Mouse (Mus musculus) cerebellum, adult 2 months (tissue): Measurements from ENCODE around the gene Nrxn2. TPM values are rescaled to one million over a fixed set of nuclear protein-coding genes. Genes with fewer than 3 reads are reported as not detected.

Experiments
- DNase-seq, 2 experiments: peaks; one replicate each; pipeline ENCODE4 v3.0.0; 2021
- H3K27ac ChIP-seq: fragments of 200-500 bp; 2 replicates; pipeline ENCODE4 v1.5.1; 2012; ENCODE audit warnings: low read length, control low read depth, inconsistent platforms; ENCODE audit not compliant: insufficient read depth
- H3K27me3 ChIP-seq: fragments of 200-500 bp; 2 replicates; pipeline ENCODE4 v1.6.1; 2012; ENCODE audit warnings: inconsistent platforms, mild to moderate bottlenecking, low read length, moderate library complexity; ENCODE audit not compliant: control insufficient read depth, insufficient read depth
- H3K4me1 ChIP-seq: fragments of 200-500 bp; 2 replicates; pipeline ENCODE4 v1.6.1; 2011; ENCODE audit warnings: low read length; ENCODE audit not compliant: control insufficient read depth, insufficient read depth
- H3K4me3 ChIP-seq: fragments of 200-500 bp; replicated peaks from 2 replicates; pipeline ENCODE3; 2011; ENCODE audit warnings: mild to moderate bottlenecking, low read depth, low read length, control low read depth; ENCODE audit not compliant: insufficient read depth
- CTCF ChIP-seq: fragments of 200-500 bp; IDR thresholded peaks from 2 replicates; pipeline ENCODE4 v1.5.1; 2011; ENCODE audit warnings: low read depth, mild to moderate bottlenecking, control low read depth, low read length, moderate library complexity, borderline replicate concordance; ENCODE audit not compliant: insufficient read depth
- POLR2A ChIP-seq: fragments of 200-500 bp; IDR thresholded peaks from 2 replicates; pipeline ENCODE4 v1.6.1; 2011; ENCODE audit warnings: low read length, control low read depth, borderline replicate concordance; ENCODE audit not compliant: insufficient read depth
- WGBS: fragments of 180-500 bp; shearing (Covaris S2); methylation state at CpG from one replicate; pipeline ENCODE4 v1.1.7; 2018; 5-methylcytosine and 5-hydroxymethylcytosine counted together
- polyA plus RNA-seq: library from polyadenylated mRNA; depleted of rRNA; stranded (reverse); fragments of >200 nt; gene quantifications from 2 replicates; pipeline ENCODE4 v1.2.3, GENCODE M21; 2012

The Nrxn2 gene
- polyA plus RNA-seq, 1 experiment, result 420 TPM

GRCm38 (mm10) chr19:6401131-6401815, 17.3 kb upstream of the Nrxn2 start:
- TF ChIP-seq POLR2A, result no peak
- peak; percentile 65 for TF ChIP-seq CTCF
- H3K27ac ChIP-seq, result no peak overlapping the region
- peak; percentile 66 to 75 for DNase-seq
- H3K4me3 ChIP-seq, result peak overlapping the region; percentile 32
- peaks cover 5% of the 10 kb centered on the region; the same call in 1 of the 2 replicates for H3K4me1 ChIP-seq
- no peaks in the 10 kb centered on the region for H3K27me3 ChIP-seq
- WGBS, result 2% methylated on average over 32 of the region's 32 CpGs

- Histone ChIP-seq H3K27ac (no peak overlapping the region), H3K27me3 (no peaks in the 10 kb centered on the region), H3K4me3 (no peak overlapping the region), H3K4me1 (peaks cover 5% of the 10 kb centered on the region; the same call in 1 of the 2 replicates)
- DNase-seq, result no peak
- WGBS, result 40% methylated on average over 9 of the region's 9 CpGs
- TF ChIP-seq CTCF (no peak), POLR2A (no peak)
Observed at GRCm38 (mm10) chr19:6401951-6402350, 16.6 kb upstream of the Nrxn2 start.

- Histone ChIP-seq H3K4me3 (no peak overlapping the region), H3K27ac (no peak overlapping the region), H3K27me3 (no peaks in the 10 kb centered on the region), H3K4me1 (peaks cover 11% of the 10 kb centered on the region; the same call in 1 of the 2 replicates)
- 74% methylated on average over 10 of the region's 10 CpGs for WGBS
- no peak for DNase-seq
- TF ChIP-seq POLR2A (no peak), CTCF (no peak)
Observed at GRCm38 (mm10) chr19:6403869-6404268, 14.7 kb upstream of the Nrxn2 start.

- no peak for DNase-seq
- 70% methylated on average over 10 of the region's 10 CpGs for WGBS
- Histone ChIP-seq H3K4me3 (no peak overlapping the region), H3K4me1 (peaks cover 12% of the 10 kb centered on the region; the same call in 1 of the 2 replicates), H3K27me3 (no peaks in the 10 kb centered on the region), H3K27ac (no peak overlapping the region)
- no peak for TF ChIP-seq CTCF
Observed at GRCm38 (mm10) chr19:6405433-6405832, 13.1 kb upstream of the Nrxn2 start.

- TF ChIP-seq CTCF (no peak), POLR2A (no peak)
- WGBS, result 69% methylated on average over 8 of the region's 8 CpGs
Observed at GRCm38 (mm10) chr19:6407109-6407508, 11.4 kb upstream of the Nrxn2 start.

GRCm38 (mm10) chr19:6407816-6408510, 10.6 kb upstream of the Nrxn2 start:
- Histone ChIP-seq H3K4me1 (peaks cover 10% of the 10 kb centered on the region; the same call in 1 of the 2 replicates), H3K27ac (no peak overlapping the region), H3K27me3 (no peaks in the 10 kb centered on the region), H3K4me3 (no peak overlapping the region)
- DNase-seq, result no peak
- TF ChIP-seq CTCF (no peak), POLR2A (no peak)
- WGBS, result 67% methylated on average over 16 of the region's 16 CpGs

More at GRCm38 (mm10) chr19:6407109-6407508, 11.4 kb upstream of the Nrxn2 start:
- no peak for DNase-seq
- no peak overlapping the region for H3K27ac ChIP-seq
- peaks cover 10% of the 10 kb centered on the region; the same call in 1 of the 2 replicates for H3K4me1 ChIP-seq
- no peak overlapping the region for H3K4me3 ChIP-seq
- no peaks in the 10 kb centered on the region for H3K27me3 ChIP-seq

- peak; percentile 28 to 51 for DNase-seq
- TF ChIP-seq CTCF (no peak), POLR2A (no peak)
- Histone ChIP-seq H3K4me1 (peaks cover 10% of the 10 kb centered on the region; the same call in 1 of the 2 replicates), H3K27me3 (no peaks in the 10 kb centered on the region), H3K27ac (no peak overlapping the region), H3K4me3 (no peak overlapping the region)
- WGBS, result 65% methylated on average over 8 of the region's 8 CpGs
Observed at GRCm38 (mm10) chr19:6408749-6409148, 9.8 kb upstream of the Nrxn2 start.

- no peak for DNase-seq
- H3K4me1 ChIP-seq, result peaks cover 10% of the 10 kb centered on the region; the same call in 1 of the 2 replicates
- no peaks in the 10 kb centered on the region for H3K27me3 ChIP-seq
- no peak overlapping the region for H3K27ac ChIP-seq
- 53% methylated on average over 5 of the region's 5 CpGs for WGBS
- no peak overlapping the region for H3K4me3 ChIP-seq
- no peak for TF ChIP-seq CTCF
- no peak for TF ChIP-seq POLR2A
Observed at GRCm38 (mm10) chr19:6409176-6409575, 9.4 kb upstream of the Nrxn2 start.
